Mouse (Mus musculus) kidney, adult 10 weeks (tissue): Measurements from ENCODE around the gene Ccl5. TPM values are rescaled to one million over a fixed set of nuclear protein-coding genes. Genes with fewer than 3 reads are reported as not detected.

Source experiments
- polyA plus RNA-seq: library from polyadenylated mRNA; stranded (reverse); fragments of 350-450 nt; fragmentation: Illumina TruSeq; extraction: RNeasy Lipid Tissue Mini Kit (QIAGEN cat#74804); gene quantifications from one replicate; pipeline ENCODE4 v1.2.3, GENCODE M21; 2014; ENCODE audit warnings: low read depth, low replicate concordance

The Ccl5 gene
- polyA plus RNA-seq = 1.5 TPM

GRCm38 (mm10) chr11:83530360-83530759 is at the start of gene Ccl5:
Ccl5 (minus strand) TSS chr11:83530518.

DNA sequence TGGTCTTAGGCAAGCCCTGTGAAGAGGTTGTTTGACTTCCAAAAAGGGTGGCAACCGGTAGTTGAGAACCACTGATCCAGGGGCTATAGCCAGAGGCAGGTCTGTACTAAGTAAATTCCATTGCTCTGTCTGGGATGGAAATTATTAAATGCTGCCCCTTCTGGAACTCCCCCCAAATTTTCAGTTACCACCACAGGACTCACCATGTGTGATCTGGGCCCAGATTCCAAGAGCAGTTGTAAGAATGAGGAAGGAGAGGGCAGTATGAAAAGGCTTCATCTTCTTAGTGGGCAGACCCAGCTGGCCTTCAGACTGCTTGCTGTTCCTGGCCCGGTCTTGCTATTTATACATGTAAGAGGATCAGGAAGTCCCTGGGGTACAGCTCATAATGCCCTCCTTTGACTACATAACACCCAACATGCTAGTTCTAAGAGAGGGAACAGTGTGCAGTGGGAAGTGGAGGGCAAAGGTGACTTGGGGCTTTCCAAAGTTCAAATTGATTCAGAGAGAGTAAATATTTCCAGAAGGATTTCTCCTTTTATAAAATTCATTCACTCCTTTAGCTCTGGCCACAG is 48.0 kb upstream of the Ccl5 start, which contains the start of gene Ccl9:
Gene Ccl9, minus strand, starts transcription at position 451 of the 575 bp plus-strand sequence.

DNA sequence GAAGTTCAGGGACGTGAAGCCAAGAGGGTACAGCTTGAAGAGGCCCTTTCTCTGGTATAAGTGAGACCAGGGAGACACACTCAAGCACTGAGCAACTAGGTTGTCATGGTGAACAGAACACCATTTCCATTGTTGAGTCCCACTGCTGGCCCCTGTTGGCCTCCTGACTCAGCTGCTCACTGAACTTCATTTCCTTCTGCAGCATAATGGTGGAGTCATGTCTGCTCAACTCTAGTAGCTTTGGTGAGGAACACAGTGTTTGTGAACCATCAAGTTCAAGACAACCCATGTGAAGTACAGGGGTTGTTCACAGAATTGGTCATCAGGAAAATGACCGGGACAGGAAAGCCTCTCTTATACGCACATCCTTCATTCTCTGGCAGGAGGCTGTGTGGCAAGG is 8.2 kb downstream of the Ccl5 start, which contains the start of gene Heatr9:
Gene Heatr9, minus strand, starts transcription at position 101 of the 400 bp plus-strand sequence.

Other genes with a start within 250 kb of the Ccl5 start
- gene Slfn14, start 243.8 kb downstream of the Ccl5 start, polyA plus RNA-seq = not detected
- gene Ap2b1, start 231.5 kb downstream of the Ccl5 start, polyA plus RNA-seq = 39.0 TPM
- 32.7 TPM for gene Pex12, start 227.9 kb downstream of the Ccl5 start, polyA plus RNA-seq
- not detected for gene Rasl10b, start 121.4 kb downstream of the Ccl5 start, polyA plus RNA-seq
- not detected for gene Gas2l2, start 101.1 kb downstream of the Ccl5 start, polyA plus RNA-seq
- gene 1700020L24Rik, start 92.8 kb downstream of the Ccl5 start, polyA plus RNA-seq = not detected
- gene Mmp28, start 67.4 kb downstream of the Ccl5 start, polyA plus RNA-seq = 0.44 TPM
- 161 TPM for gene Taf15, start 57.4 kb downstream of the Ccl5 start, polyA plus RNA-seq
- not detected for gene Heatr9, start 8.3 kb downstream of the Ccl5 start, polyA plus RNA-seq
- gene Ccl9, start 48.1 kb upstream of the Ccl5 start, polyA plus RNA-seq = 2.3 TPM
- 9.1 TPM for gene Ccl6, start 62.6 kb upstream of the Ccl5 start, polyA plus RNA-seq
- gene Rpl9-ps1, start 115.1 kb upstream of the Ccl5 start, polyA plus RNA-seq = not detected
- gene Ccl3, start 118.8 kb upstream of the Ccl5 start, polyA plus RNA-seq = not detected
- not detected for gene Ccl4, start 132.1 kb upstream of the Ccl5 start, polyA plus RNA-seq
- gene Wfdc17, start 173.5 kb upstream of the Ccl5 start, polyA plus RNA-seq = 13.3 TPM
- not detected for gene Wfdc18, start 178.5 kb upstream of the Ccl5 start, polyA plus RNA-seq
- not detected for gene Wfdc21, start 216.4 kb upstream of the Ccl5 start, polyA plus RNA-seq
- gene Heatr6, start 223.2 kb upstream of the Ccl5 start, polyA plus RNA-seq = 3.2 TPM